Mouse (Mus musculus): ENCODE measurements around the gene Ldlrad3.

Ldlrad3 gene

GRCm38 (mm10) chr2:102185951-102186561, at the start of gene Ldlrad3:
TSS of gene Ldlrad3 (minus strand) at chr2:102186385.
- in situ Hi-C loops (cut with MboI, MseI) = loop anchor here (5.0 kb wide), 1 partner anchor 514 kb away; no protein-coding TSS in a partner anchor

DNA sequence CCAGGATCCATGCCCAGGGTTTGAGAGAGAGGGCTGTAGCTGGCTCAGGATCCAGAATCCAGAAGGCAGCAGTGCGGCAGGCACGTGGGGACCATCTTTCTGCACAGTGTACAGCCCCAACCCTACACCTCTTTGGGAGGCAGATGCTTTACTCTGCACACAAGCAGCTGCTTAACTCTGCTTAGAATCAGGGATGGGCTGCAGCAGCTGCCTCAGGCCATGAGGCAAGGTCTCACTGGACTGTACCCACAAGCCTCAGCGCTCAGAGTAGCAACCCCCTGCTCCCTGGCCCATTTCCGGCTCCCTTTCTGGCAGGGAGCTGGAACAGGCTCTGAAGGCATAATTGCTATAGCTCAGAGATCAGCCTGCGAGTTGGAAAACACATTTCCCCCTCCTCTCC, 45.3 kb upstream of the Ldlrad3 start:
- in situ Hi-C loops (cut with MboI, MseI) = no loop called here

GRCm38 (mm10) chr2:102229126-102229525, 42.9 kb upstream of the Ldlrad3 start:
- in situ Hi-C loops (cut with MboI, MseI) = no loop called here

DNA sequence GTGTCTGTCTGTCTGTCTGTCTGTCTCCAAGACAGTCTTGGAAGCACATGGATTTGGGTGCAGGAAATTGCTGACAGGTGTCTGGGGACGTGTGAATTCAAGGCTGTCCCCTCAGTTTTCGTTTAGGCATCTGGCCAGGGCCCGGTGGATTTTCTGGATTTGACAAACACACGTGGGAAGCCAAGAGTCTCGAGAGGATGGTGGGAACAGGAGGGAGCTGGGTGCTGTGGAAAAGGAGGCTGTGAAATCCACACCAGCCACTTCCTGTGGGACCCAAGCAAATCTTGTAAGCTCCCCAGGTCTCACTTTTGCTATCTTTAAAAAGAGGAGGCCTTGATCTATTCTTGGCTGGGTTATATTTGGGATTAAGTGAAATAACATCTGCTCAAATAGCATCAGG, 42.1 kb upstream of the Ldlrad3 start:
- in situ Hi-C loops (cut with MboI, MseI) = no loop called here

GRCm38 (mm10) chr2:102227839-102228238, 41.7 kb upstream of the Ldlrad3 start:
- in situ Hi-C loops (cut with MboI, MseI) = no loop called here

GRCm38 (mm10) chr2:102226274-102226673, 40.1 kb upstream of the Ldlrad3 start:
- in situ Hi-C loops (cut with MboI, MseI) = no loop called here

DNA sequence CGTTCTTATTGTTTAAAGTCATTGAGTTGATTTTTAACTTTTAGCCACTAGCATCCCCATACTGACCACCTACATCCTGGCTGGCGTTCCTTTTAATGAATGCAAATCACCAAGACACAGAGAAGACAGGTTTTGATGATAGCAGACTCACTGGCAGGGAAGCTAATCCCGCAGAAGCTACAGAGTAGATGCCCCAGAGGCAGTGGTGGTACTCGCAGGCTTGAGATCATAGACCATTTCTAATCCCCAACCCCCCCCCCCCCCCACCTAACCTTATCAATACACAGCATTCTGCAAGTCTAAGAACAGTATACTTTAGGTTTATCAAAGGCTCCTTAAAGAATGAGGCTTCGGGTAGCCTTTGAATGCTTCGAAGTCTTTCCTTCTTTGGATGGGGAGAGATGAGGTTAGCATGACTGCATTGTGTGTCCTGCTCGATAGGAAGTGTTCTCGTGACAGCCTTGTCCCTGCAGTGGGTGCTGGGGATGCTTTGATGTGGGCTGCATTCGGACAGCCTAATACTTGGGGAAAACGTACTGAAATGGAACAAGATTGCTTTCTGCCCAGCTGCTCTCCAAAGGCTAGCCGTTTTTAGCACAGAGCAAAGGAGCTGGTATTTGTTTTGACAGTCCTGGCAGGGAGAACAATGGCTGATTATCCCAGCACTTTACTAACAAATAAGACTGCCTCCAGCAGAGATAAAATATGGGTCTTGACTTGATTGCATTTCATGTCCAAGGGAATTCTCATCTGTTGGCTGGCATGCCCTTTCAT, 37.4 kb upstream of the Ldlrad3 start:
- in situ Hi-C loops (cut with MboI, MseI) = no loop called here

DNA sequence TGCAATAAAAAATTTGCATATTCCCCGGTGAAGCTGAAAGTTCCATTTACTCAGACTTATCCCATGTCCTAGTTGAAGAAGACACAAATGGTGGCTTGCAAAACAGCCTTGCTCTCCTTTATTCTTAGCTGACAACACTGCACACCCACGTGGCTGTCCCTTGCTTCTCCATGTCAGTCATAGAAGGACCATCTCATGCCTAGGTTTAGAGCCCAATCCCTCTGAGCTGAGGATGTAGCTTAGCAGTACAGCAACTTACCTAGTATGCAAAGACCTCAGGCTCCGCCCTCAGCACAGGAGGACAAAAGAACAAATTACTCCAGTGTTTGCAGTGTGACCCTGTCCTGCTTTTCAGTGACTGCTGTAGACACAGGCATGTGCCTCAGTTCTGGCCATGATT, 36.6 kb upstream of the Ldlrad3 start:
- in situ Hi-C loops (cut with MboI, MseI) = no loop called here

- in situ Hi-C loops (cut with MboI, MseI) = no loop called here
Measured at GRCm38 (mm10) chr2:102216817-102217216, 30.6 kb upstream of the Ldlrad3 start.

DNA sequence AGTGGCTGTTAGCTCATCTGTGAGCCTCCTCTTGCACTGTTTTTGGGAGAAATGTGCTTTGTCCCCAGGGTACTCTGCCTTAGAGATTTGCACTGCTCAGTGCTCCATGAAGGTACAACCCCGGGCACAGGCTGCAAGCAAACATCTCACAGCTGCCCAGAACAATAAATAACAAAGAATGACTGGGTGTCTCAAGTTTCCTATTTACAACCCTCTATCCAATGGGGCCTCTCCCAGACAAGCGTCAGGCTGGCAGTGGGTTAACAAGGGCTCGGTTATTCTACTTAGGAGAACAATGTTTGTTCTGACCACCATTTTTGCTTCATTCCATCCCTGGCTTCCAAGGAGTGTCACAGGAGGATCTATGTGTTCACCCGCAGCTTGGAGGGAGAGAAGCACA, 25.9 kb upstream of the Ldlrad3 start:
- in situ Hi-C loops (cut with MboI, MseI) = no loop called here

DNA sequence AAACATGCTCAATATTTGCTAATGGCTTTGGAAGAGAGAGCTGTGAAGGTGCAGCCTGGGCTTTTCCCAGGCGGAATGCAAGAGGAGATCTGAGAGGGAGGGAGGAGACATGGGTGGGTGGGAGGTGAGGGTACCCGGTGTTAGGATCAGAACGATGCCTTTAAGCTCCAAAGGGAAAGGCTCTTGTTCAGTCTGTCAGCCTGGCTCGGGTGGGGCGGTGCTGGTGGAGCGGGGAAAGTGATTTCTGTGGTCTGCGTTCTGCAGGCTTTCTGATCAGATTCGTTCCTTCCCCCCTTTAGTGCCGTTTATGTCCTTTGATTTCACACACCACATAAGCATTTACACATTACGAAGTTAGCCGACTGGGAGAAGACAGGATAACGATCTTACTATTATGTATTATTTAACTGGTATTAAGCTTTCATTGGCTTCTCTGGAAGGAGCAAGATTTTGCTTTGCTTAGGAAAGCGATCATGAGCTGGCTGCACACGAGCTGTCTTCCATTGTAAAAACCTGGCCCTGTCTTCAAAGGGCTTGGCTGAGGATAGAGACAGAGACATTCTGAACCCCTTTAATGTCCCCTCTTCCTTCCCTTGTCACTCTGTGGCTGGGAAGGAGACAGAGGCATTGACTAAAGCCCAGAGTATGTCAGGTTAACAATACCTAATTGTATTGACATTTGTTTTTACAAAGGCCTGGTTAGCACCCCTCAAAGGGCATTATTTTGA, 19.7 kb upstream of the Ldlrad3 start:
- in situ Hi-C loops (cut with MboI, MseI) = loop anchor here (10.0 kb wide), 1 partner anchor 1509 kb away; no protein-coding TSS in a partner anchor

- in situ Hi-C loops (cut with MboI, MseI) = loop anchor here (10.0 kb wide), 1 partner anchor 1511 kb away; no protein-coding TSS in a partner anchor
Measured at GRCm38 (mm10) chr2:102203478-102203877, 17.3 kb upstream of the Ldlrad3 start.

GRCm38 (mm10) chr2:102202211-102202770, 16.1 kb upstream of the Ldlrad3 start:
- in situ Hi-C loops (cut with MboI, MseI) = loop anchor here (10.0 kb wide), 1 partner anchor 1513 kb away; no protein-coding TSS in a partner anchor

DNA sequence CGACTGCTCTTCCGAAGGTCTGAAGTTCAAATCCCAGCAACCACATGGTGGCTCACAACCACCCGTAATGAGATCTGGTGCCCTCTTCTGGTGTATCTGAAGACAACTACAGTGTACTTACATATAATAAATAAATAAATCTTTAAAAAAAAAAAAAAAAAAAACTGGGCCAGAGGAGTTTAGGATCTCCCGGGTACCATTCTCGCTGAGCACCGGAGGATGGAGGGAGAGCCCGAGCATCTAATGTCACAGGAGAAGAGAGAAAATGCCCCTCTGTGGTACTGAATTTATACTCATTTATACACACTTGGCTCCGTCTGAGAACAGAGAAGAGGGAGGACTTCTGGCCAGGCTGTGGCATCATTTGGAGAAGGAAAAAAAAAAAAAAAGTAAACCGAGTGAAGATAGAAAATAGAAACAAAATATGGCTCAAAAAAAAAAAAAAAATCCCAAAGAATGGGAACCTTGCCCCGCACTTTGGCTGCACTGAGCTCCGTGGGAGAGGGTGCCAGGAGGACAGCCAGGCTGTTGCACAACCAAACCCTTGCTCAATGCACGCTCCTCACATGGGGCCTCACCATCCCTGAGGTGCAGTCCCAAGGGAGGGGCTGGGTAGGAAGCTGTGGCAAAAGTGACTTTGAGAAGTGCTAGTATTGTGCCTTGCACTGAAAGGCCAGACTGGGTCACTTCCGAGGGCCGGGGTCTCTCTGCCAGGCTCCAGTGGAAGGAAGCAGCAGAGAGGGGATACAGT, 15.2 kb upstream of the Ldlrad3 start:
- in situ Hi-C loops (cut with MboI, MseI) = loop anchor here (10.0 kb wide), 1 partner anchor 1513 kb away; no protein-coding TSS in a partner anchor

DNA sequence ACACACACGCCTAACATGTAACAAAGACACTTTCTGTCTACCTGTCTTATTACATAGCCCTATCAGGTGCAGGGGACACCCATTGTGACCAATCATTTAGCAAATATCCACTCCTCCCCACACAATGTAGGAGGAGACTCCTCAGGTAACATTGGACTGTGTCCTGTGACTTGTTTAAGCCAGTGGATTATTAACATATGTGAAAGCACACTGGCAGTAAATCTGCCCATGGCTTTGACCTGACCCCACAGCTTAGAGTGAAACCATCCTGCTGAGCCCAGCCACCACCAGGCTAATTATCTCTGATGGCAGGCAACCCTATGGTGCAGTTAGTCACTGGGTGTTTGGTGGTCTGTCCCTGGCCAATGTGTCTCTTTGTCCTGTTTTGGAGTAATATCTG, 11.1 kb upstream of the Ldlrad3 start:
- in situ Hi-C loops (cut with MboI, MseI) = no loop called here

DNA sequence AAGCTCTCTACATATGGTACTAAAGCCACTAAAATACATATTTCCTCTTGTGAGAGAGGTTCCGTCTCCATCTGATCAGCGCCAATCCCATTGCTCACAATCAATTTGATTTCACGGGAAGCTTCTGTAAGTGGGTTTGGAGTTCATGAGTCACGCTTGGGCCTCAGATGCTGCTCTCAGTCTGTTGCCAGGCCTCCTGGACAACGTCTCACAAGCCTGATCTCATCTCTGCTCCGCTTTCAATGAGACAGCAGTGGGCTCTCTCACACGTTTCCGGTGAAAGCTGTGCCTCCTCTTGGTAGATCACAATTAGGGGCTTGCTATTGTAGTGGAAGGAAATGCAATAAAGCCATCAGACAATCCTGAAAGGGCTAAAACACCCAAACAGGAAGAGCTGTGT, 10.5 kb upstream of the Ldlrad3 start:
- in situ Hi-C loops (cut with MboI, MseI) = no loop called here

- in situ Hi-C loops (cut with MboI, MseI) = no loop called here
Measured at GRCm38 (mm10) chr2:102195494-102195893, 9.3 kb upstream of the Ldlrad3 start.

GRCm38 (mm10) chr2:102194247-102194646, 8.1 kb upstream of the Ldlrad3 start:
- in situ Hi-C loops (cut with MboI, MseI) = no loop called here

DNA sequence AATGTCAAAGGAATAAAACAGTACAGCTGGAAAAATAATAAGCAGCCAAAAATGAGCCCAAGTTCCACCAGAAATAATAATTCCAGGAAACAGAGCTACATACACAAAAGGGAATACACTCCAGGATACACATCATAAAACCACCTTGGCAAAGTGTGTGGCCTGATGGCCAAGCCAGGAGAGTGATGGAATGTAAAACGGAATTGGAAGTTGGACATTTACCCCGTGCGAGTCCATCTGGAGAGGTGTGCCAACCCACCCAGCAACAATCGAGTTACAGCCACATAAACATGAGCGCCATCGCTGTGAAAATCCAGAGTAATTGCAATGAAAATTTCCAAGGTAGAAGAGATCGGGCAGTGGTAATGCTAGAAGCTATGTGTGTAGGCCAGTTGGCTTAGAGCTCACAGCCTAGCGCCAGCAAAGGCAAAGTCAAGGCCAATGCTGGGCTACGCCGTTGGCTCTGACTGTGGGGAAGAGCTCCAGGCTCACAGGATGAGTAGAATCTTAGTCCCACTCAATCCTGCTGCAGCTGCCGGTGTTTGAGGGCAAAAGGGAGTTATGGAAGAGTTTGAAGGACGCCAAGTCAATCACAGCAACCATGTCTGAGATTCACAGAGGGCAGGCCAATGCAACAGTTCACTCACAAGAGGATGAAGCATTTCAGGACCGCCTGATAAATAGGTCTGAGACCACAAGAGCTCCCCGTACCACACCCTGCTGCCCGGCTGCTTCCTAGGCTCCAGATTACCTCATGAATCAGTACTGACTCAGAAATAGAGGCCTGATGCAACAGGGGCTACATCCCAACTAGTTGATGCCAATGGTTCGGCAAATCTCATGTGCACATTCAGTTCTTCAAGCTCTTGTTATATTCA, 7.0 kb upstream of the Ldlrad3 start:
- in situ Hi-C loops (cut with MboI, MseI) = no loop called here

GRCm38 (mm10) chr2:102191736-102192135, 5.6 kb upstream of the Ldlrad3 start:
- in situ Hi-C loops (cut with MboI, MseI) = no loop called here

Measured in T-helper 2 cell (primary cell).